Mouse (Mus musculus): ENCODE results near the gene Rnd2. TPM values are rescaled to one million over a fixed set of nuclear protein-coding genes. Genes with fewer than 3 reads are reported as not detected.
"Not testable (repeated sequence)": the region's sequence is repeated elsewhere in the genome, so short reads cannot be mapped to it uniquely, and the experiment has no call there.

The Rnd2 gene
- polyA plus RNA-seq, 1 experiment from 2014 or later, result 127 TPM

GRCm38 (mm10) chr11:101442127-101442693 lies 22.6 kb upstream of the Rnd2 start, which contains the start of gene Rpl27:
TSS of gene Rpl27 (plus strand) at chr11:101442298.
- 1% methylated on average over 42 of the region's 42 CpGs for WGBS
- H3K4me1 ChIP-seq (replicated peaks; ENCODE audit: control insufficient read depth, insufficient read depth, low read length), result no peaks in the 10 kb centered on the region
- DNase-seq (ENCODE audit: low spot score) (peak; percentile 97), ATAC-seq (ENCODE audit: low FRiP score) (peak; percentile 99)
- peak within 1 kb of the TSS; percentile 88 for H3K4me3 ChIP-seq (ENCODE audit: low read depth, low read length)
- peak within 1 kb of the TSS; percentile 71 for H3K4me2 ChIP-seq (replicated peaks; ENCODE audit: low read depth, low read length)
- H3K9ac ChIP-seq (ENCODE audit: low read depth, low read length), result peak within 1 kb of the TSS; percentile 92
- H3K36me3 ChIP-seq (ENCODE audit: control insufficient read depth, insufficient read depth, low read length), result 0 out of 2 replicates have a peak, but pooled peaks cover 3% of the 10 kb centered on the region
- H3K27ac ChIP-seq (ENCODE audit: low read depth, low read length), result peak within 1 kb of the TSS; percentile 91
- H3K9me3 ChIP-seq (ENCODE audit: control insufficient read depth, low read length), result no peaks in the 10 kb centered on the region
- H3K27me3 ChIP-seq (ENCODE audit: control insufficient read depth, insufficient read depth, low read length), result no peaks in the 10 kb centered on the region

DNA sequence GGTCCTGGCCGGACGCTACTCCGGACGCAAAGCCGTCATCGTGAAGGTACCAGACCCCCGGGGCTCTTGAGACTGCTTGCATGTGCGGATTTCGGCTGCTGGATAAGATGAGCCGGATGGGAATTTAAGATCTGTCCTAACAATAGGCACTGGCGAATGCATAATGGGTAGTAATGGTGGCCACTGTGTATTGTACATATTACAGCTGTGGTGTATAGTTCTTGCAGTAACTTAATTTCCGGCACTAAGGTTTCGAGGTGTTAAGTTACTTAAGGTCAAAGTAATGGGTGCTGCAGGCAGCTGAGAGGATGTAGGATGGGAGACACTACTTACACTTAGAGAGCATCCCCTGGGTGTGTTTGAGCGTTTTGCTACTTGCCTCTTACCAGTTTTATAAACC lies 22.0 kb upstream of the Rnd2 start:
- H3K4me3 ChIP-seq (ENCODE audit: low read depth, low read length), result peak overlapping the region; percentile 88
- H3K9ac ChIP-seq (ENCODE audit: low read depth, low read length), result peak overlapping the region; percentile 92
- ATAC-seq (ENCODE audit: low FRiP score) (no peak; the same call in 1 of the 2 replicates), DNase-seq (ENCODE audit: low spot score) (no peak)
- no peaks in the 10 kb centered on the region for H3K9me3 ChIP-seq (ENCODE audit: control insufficient read depth, low read length)
- 0 out of 2 replicates have a peak, but pooled peaks cover 3% of the 10 kb centered on the region for H3K36me3 ChIP-seq (ENCODE audit: control insufficient read depth, insufficient read depth, low read length)
- H3K27me3 ChIP-seq (ENCODE audit: control insufficient read depth, insufficient read depth, low read length), result no peaks in the 10 kb centered on the region
- WGBS, result 2% methylated on average over 14 of the region's 14 CpGs
- H3K4me2 ChIP-seq (replicated peaks; ENCODE audit: low read depth, low read length), result peak overlapping the region; percentile 71
- H3K27ac ChIP-seq (ENCODE audit: low read depth, low read length), result peak overlapping the region; percentile 91
- H3K4me1 ChIP-seq (replicated peaks; ENCODE audit: control insufficient read depth, insufficient read depth, low read length), result no peaks in the 10 kb centered on the region

DNA sequence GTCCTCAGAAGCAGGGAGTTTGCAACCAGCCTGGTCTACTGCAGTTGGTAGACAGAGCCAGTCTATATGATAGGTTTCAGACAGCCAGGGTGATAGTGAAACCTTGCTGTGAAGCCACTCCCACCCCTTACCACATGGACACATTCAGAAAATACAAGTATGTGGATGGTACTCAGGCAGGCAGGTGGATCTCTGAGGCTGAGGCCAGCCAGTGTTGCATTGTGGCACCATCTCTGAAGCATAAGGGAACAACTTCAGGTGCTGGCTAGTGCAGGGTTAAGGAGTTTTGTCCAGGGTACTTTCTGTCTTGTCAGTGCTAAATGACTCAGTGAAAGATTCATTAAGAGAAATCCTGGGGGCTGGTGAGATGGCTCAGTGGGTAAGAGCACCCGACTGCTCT lies 18.5 kb upstream of the Rnd2 start:
- DNase-seq (ENCODE audit: low spot score) (no peak), ATAC-seq (ENCODE audit: low FRiP score) (no peak)
- H3K4me1 ChIP-seq (replicated peaks; ENCODE audit: control insufficient read depth, insufficient read depth, low read length), result no peaks in the 10 kb centered on the region
- H3K9me3 ChIP-seq (ENCODE audit: control insufficient read depth, low read length), result no peaks in the 10 kb centered on the region
- H3K27ac ChIP-seq (ENCODE audit: low read depth, low read length), result no peak overlapping the region
- no peak overlapping the region for H3K4me2 ChIP-seq (replicated peaks; ENCODE audit: low read depth, low read length)
- 0 out of 2 replicates have a peak, but pooled peaks cover 3% of the 10 kb centered on the region for H3K36me3 ChIP-seq (ENCODE audit: control insufficient read depth, insufficient read depth, low read length)
- no peak overlapping the region for H3K4me3 ChIP-seq (ENCODE audit: low read depth, low read length)
- H3K27me3 ChIP-seq (ENCODE audit: control insufficient read depth, insufficient read depth, low read length), result no peaks in the 10 kb centered on the region
- H3K9ac ChIP-seq (ENCODE audit: low read depth, low read length), result no peak overlapping the region
- 90% methylated on average over 1 of the region's 1 CpGs for WGBS

- not testable (repeated sequence) for H3K27me3 ChIP-seq (ENCODE audit: control insufficient read depth, insufficient read depth, low read length); H3K4me2 ChIP-seq (replicated peaks; ENCODE audit: low read depth, low read length); H3K27ac ChIP-seq (ENCODE audit: low read depth, low read length); ATAC-seq (ENCODE audit: low FRiP score); H3K9me3 ChIP-seq (ENCODE audit: control insufficient read depth, low read length); DNase-seq (ENCODE audit: low spot score); H3K36me3 ChIP-seq (ENCODE audit: control insufficient read depth, insufficient read depth, low read length); H3K4me1 ChIP-seq (replicated peaks; ENCODE audit: control insufficient read depth, insufficient read depth, low read length); H3K9ac ChIP-seq (ENCODE audit: low read depth, low read length); H3K4me3 ChIP-seq (ENCODE audit: low read depth, low read length)
- WGBS, result 93% methylated on average over 8 of the region's 8 CpGs
Measured at GRCm38 (mm10) chr11:101446860-101447259, 17.9 kb upstream of the Rnd2 start.

DNA sequence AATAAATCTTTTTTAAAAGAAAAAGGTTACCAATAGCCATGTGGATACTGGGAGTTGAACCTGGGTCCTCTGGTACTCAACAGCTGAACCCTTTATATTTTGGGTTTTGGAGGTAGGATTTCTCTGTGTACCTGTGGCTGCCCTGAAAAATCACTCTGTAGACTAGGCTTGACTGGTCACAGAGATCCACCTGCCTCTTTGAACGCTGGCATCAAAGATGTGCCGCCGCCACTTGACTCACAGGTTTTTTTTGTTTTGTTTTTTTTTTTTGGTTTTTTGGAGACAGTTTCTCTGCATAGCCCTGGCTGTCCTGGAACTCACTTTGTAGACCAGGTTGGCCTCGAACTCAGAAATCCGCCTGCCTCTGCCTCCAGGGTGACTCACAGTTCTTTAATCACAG lies 17.0 kb upstream of the Rnd2 start:
- WGBS, result 87% methylated on average over 5 of the region's 5 CpGs
- Histone ChIP-seq H3K9ac (ENCODE audit: low read depth, low read length) (no peak overlapping the region), H3K27me3 (ENCODE audit: control insufficient read depth, insufficient read depth, low read length) (no peaks in the 10 kb centered on the region), H3K4me3 (ENCODE audit: low read depth, low read length) (no peak overlapping the region), H3K4me1 (replicated peaks; ENCODE audit: control insufficient read depth, insufficient read depth, low read length) (no peaks in the 10 kb centered on the region), H3K36me3 (ENCODE audit: control insufficient read depth, insufficient read depth, low read length) (0 out of 2 replicates have a peak, but pooled peaks cover 3% of the 10 kb centered on the region), H3K4me2 (replicated peaks; ENCODE audit: low read depth, low read length) (no peak overlapping the region), H3K9me3 (ENCODE audit: control insufficient read depth, low read length) (no peaks in the 10 kb centered on the region), H3K27ac (ENCODE audit: low read depth, low read length) (no peak overlapping the region)
- no peak for DNase-seq (ENCODE audit: low spot score)
- ATAC-seq (ENCODE audit: low FRiP score), result no peak

DNA sequence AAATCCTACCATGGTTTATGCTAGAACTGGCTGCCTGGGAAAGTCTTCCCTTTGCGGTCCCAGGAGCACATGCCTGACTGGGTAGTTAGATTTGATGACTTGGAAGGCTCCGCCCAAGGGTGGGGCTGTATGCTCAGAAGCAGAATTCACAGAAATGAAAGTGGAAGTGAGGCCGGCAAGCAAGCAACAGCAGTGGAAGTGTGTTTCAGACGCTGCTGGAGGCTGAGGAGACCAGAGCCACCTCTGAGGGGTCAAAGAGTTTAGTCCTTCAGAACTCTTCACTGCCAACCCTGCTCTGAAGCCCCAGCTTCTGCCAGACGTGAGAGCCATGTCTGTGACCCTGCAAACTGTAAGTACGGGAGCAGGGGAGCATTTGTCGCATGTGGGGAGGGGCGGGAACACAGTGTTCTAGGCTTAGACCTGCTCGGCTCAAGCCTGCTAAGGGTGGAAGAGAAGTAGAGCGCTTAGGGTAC lies 16.5 kb upstream of the Rnd2 start, which contains the start of gene Ifi35:
Gene Ifi35, plus strand, starts transcription at position 134 of the 473 bp plus-strand sequence.
- no peaks in the 10 kb centered on the region for H3K27me3 ChIP-seq (ENCODE audit: control insufficient read depth, insufficient read depth, low read length)

GRCm38 (mm10) chr11:101448899-101449298 lies 15.9 kb upstream of the Rnd2 start:
- Histone ChIP-seq H3K36me3 (ENCODE audit: control insufficient read depth, insufficient read depth, low read length) (0 out of 2 replicates have a peak, but pooled peaks cover 3% of the 10 kb centered on the region), H3K9ac (ENCODE audit: low read depth, low read length) (no peak overlapping the region), H3K9me3 (ENCODE audit: control insufficient read depth, low read length) (no peaks in the 10 kb centered on the region), H3K4me2 (replicated peaks; ENCODE audit: low read depth, low read length) (no peak overlapping the region), H3K27me3 (ENCODE audit: control insufficient read depth, insufficient read depth, low read length) (no peaks in the 10 kb centered on the region), H3K27ac (ENCODE audit: low read depth, low read length) (no peak overlapping the region), H3K4me1 (replicated peaks; ENCODE audit: control insufficient read depth, insufficient read depth, low read length) (no peaks in the 10 kb centered on the region), H3K4me3 (ENCODE audit: low read depth, low read length) (no peak overlapping the region)
- 85% methylated on average over 4 of the region's 4 CpGs for WGBS
- no peak for DNase-seq (ENCODE audit: low spot score)
- ATAC-seq (ENCODE audit: low FRiP score), result no peak

More for the DNA sequence above, 16.5 kb upstream of the Rnd2 start, which contains the start of gene Ifi35:
- WGBS, result 40% methylated on average over 10 of the region's 10 CpGs
- no peak within 1 kb of the TSS for H3K9ac ChIP-seq (ENCODE audit: low read depth, low read length)
- DNase-seq (ENCODE audit: low spot score) (no peak), ATAC-seq (ENCODE audit: low FRiP score) (no peak)
- no peak within 1 kb of the TSS for H3K27ac ChIP-seq (ENCODE audit: low read depth, low read length)
- H3K4me1 ChIP-seq (replicated peaks; ENCODE audit: control insufficient read depth, insufficient read depth, low read length), result no peaks in the 10 kb centered on the region
- H3K36me3 ChIP-seq (ENCODE audit: control insufficient read depth, insufficient read depth, low read length), result 0 out of 2 replicates have a peak, but pooled peaks cover 3% of the 10 kb centered on the region
- no peak within 1 kb of the TSS for H3K4me3 ChIP-seq (ENCODE audit: low read depth, low read length)
- H3K4me2 ChIP-seq (replicated peaks; ENCODE audit: low read depth, low read length), result no peak within 1 kb of the TSS
- no peaks in the 10 kb centered on the region for H3K9me3 ChIP-seq (ENCODE audit: control insufficient read depth, low read length)

- not testable (repeated sequence) for DNase-seq (ENCODE audit: low spot score); H3K4me2 ChIP-seq (replicated peaks; ENCODE audit: low read depth, low read length); H3K27ac ChIP-seq (ENCODE audit: low read depth, low read length); H3K4me1 ChIP-seq (replicated peaks; ENCODE audit: control insufficient read depth, insufficient read depth, low read length); H3K9ac ChIP-seq (ENCODE audit: low read depth, low read length); H3K27me3 ChIP-seq (ENCODE audit: control insufficient read depth, insufficient read depth, low read length); H3K9me3 ChIP-seq (ENCODE audit: control insufficient read depth, low read length); ATAC-seq (ENCODE audit: low FRiP score); H3K36me3 ChIP-seq (ENCODE audit: control insufficient read depth, insufficient read depth, low read length); H3K4me3 ChIP-seq (ENCODE audit: low read depth, low read length)
- WGBS, result 92% methylated on average over 4 of the region's 4 CpGs
Measured at GRCm38 (mm10) chr11:101449596-101449995, 15.2 kb upstream of the Rnd2 start.

DNA sequence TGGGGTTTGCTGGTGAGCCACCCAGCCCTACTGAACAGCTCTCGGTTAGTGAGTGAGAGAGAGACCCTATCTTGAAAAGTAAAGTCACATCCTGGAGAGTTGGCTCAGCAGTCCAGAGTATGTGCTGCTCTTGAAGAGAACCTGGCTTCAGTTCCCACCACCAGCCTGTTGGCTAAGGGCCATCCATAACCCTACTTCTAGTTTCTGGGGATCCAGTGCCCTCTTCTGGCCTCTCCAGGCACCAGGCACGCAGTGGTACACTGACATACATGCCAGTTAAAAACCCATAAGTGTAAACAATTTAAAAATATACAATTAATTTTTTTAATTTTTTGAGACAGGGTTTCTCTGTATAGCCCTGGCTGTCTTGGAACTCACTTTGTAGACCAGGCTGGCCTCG lies 14.4 kb upstream of the Rnd2 start:
- no peaks in the 10 kb centered on the region for H3K36me3 ChIP-seq (ENCODE audit: control insufficient read depth, insufficient read depth, low read length)
- no peak for ATAC-seq (ENCODE audit: low FRiP score)
- WGBS, result 81% methylated on average over 3 of the region's 3 CpGs

More for the DNA sequence above, 14.4 kb upstream of the Rnd2 start:
- H3K4me3 ChIP-seq (ENCODE audit: low read depth, low read length), result no peak overlapping the region
- H3K9ac ChIP-seq (ENCODE audit: low read depth, low read length), result no peak overlapping the region
- no peaks in the 10 kb centered on the region for H3K4me1 ChIP-seq (replicated peaks; ENCODE audit: control insufficient read depth, insufficient read depth, low read length)
- no peak overlapping the region for H3K4me2 ChIP-seq (replicated peaks; ENCODE audit: low read depth, low read length)
- H3K9me3 ChIP-seq (ENCODE audit: control insufficient read depth, low read length), result no peaks in the 10 kb centered on the region
- no peak overlapping the region for H3K27ac ChIP-seq (ENCODE audit: low read depth, low read length)
- DNase-seq (ENCODE audit: low spot score), result no peak
- H3K27me3 ChIP-seq (ENCODE audit: control insufficient read depth, insufficient read depth, low read length), result no peaks in the 10 kb centered on the region

All from hindbrain, embryonic 11.5 days (tissue).